Mouse (Mus musculus) CH12.LX (cell line): ENCODE results near the gene Prickle3. TPM values are rescaled to one million over a fixed set of nuclear protein-coding genes. Genes with fewer than 3 reads are reported as not detected.
A peak's percentile ranks its signal among the peaks of the same experiment; 100 is the strongest.

ENCODE experiments used
- DNase-seq: peaks from one replicate; pipeline ENCODE4 v3.0.0-alpha.2; 2013; ENCODE audit errors: extremely low read depth
- H3K27ac ChIP-seq: 2 replicates; pipeline ENCODE4 v1.5.1; 2012; ENCODE audit warnings: low read depth, mild to moderate bottlenecking, control low read depth, moderate library complexity; ENCODE audit not compliant: insufficient read depth
- H3K27me3 ChIP-seq: replicated peaks from 2 replicates; pipeline ENCODE3; 2012; ENCODE audit warnings: inconsistent platforms
- H3K36me3 ChIP-seq, 2 experiments: replicated peaks in 1 of 2; 2 replicates each; pipeline versions ENCODE3 to v1.6.1; 2012; ENCODE audit warnings: inconsistent platforms in 1 of 2, low read length in 1 of 2, mild to moderate bottlenecking in 1 of 2, mixed read lengths in 1 of 2, moderate library complexity in 1 of 2; ENCODE audit not compliant: control insufficient read depth in 1 of 2, insufficient read depth in 1 of 2
- H3K4me1 ChIP-seq, 2 experiments: 2 replicates each; pipeline ENCODE4 v1.6.1; 2012; ENCODE audit warnings: inconsistent platforms in 1 of 2, moderate library complexity in 1 of 2; ENCODE audit not compliant: insufficient read depth in 2 of 2, control insufficient read depth in 1 of 2
- H3K4me2 ChIP-seq: 2 replicates; pipeline ENCODE4 v1.6.1; 2012; ENCODE audit warnings: low read depth, mild to moderate bottlenecking, control low read depth; ENCODE audit not compliant: poor library complexity, insufficient read depth, severe bottlenecking
- H3K4me3 ChIP-seq, 3 experiments: fragments of 150-350 bp in 1 of 3; sonication (generic) in 1 of 3; replicated peaks in 1 of 3; 2 replicates each; pipeline versions ENCODE3 to v1.5.1; 2011 to 2012; ENCODE audit warnings: low read depth in 2 of 3, low read length in 2 of 3, mild to moderate bottlenecking in 2 of 3, moderate library complexity in 2 of 3, control low read depth in 1 of 3, improper control_type of control experiment in 1 of 3, inconsistent platforms in 1 of 3, mixed read lengths in 1 of 3; ENCODE audit not compliant: poor library complexity in 1 of 3
- H3K79me2 ChIP-seq: replicated peaks from 2 replicates; pipeline ENCODE4 v1.6.1; 2012; ENCODE audit warnings: mild to moderate bottlenecking, moderate library complexity; ENCODE audit not compliant: control insufficient read depth, poor library complexity, insufficient read depth, severe bottlenecking; ENCODE audit errors: extremely low read depth
- H3K9ac ChIP-seq: 2 replicates; pipeline ENCODE4 v1.6.1; 2012; ENCODE audit warnings: low read depth, mild to moderate bottlenecking, control low read depth, moderate library complexity; ENCODE audit not compliant: insufficient read depth
- H3K9me3 ChIP-seq: replicated peaks from 2 replicates; pipeline ENCODE3; 2012; ENCODE audit warnings: low read length, inconsistent platforms, mixed read lengths
- BHLHE40 ChIP-seq: IDR thresholded peaks from 2 replicates; pipeline ENCODE4 v1.6.1; 2011; ENCODE audit warnings: mild to moderate bottlenecking, low read depth, low read length, improper control_type of control experiment
- CHD1 ChIP-seq: IDR thresholded peaks from 2 replicates; pipeline ENCODE4 v1.6.1; 2012; ENCODE audit warnings: low read depth, low read length, improper control_type of control experiment, inconsistent platforms
- CHD2 ChIP-seq: IDR thresholded peaks from 2 replicates; pipeline ENCODE4 v1.6.1; 2011; ENCODE audit warnings: low read length, improper control_type of control experiment
- CTCF ChIP-seq, 2 experiments: IDR thresholded peaks in 1 of 2; conservative IDR thresholded peaks in 1 of 2; 2 replicates each; pipeline ENCODE4 v1.5.1; 2011 to 2012; ENCODE audit warnings: low read depth in 2 of 2, low read length in 2 of 2, improper control_type of control experiment in 1 of 2, inconsistent platforms in 1 of 2, mild to moderate bottlenecking in 1 of 2, moderate library complexity in 1 of 2
- ELF1 ChIP-seq: IDR thresholded peaks from 2 replicates; pipeline ENCODE4 v1.6.1; 2014; ENCODE audit warnings: low read depth, mild to moderate bottlenecking, inconsistent platforms, low read length, improper control_type of control experiment
- HCFC1 ChIP-seq: IDR thresholded peaks from 2 replicates; pipeline ENCODE4 v1.6.1; 2012; ENCODE audit warnings: low read depth, mild to moderate bottlenecking, inconsistent platforms, low read length, improper control_type of control experiment
- JUND ChIP-seq: conservative IDR thresholded peaks from 2 replicates; pipeline ENCODE4 v1.6.1; 2011; ENCODE audit warnings: low read depth, low read length, improper control_type of control experiment
- KAT2A ChIP-seq: IDR thresholded peaks from 2 replicates; pipeline ENCODE4 v1.6.1; 2012; ENCODE audit warnings: low read length, improper control_type of control experiment, inconsistent platforms; ENCODE audit not compliant: insufficient replicate concordance
- MAX ChIP-seq: IDR thresholded peaks from 2 replicates; pipeline ENCODE4 v1.6.1; 2011; ENCODE audit warnings: low read length, improper control_type of control experiment
- MAZ ChIP-seq: IDR thresholded peaks from 2 replicates; pipeline ENCODE4 v1.6.1; 2012; ENCODE audit warnings: low read depth, mild to moderate bottlenecking, inconsistent platforms, low read length, improper control_type of control experiment, moderate library complexity
- MXI1 ChIP-seq: IDR thresholded peaks from 2 replicates; pipeline ENCODE4 v1.6.1; 2011; ENCODE audit warnings: mild to moderate bottlenecking, low read depth, low read length, improper control_type of control experiment
- MYC ChIP-seq: IDR thresholded peaks from 2 replicates; pipeline ENCODE4 v1.6.1; 2011; ENCODE audit warnings: low read depth, mild to moderate bottlenecking, improper control_type of control experiment, low read length
- NELFE ChIP-seq: IDR thresholded peaks from 2 replicates; pipeline ENCODE4 v1.6.1; 2011; ENCODE audit warnings: low read depth, low read length, improper control_type of control experiment
- NRF1 ChIP-seq: IDR thresholded peaks from 2 replicates; pipeline ENCODE4 v1.6.1; 2014; ENCODE audit warnings: low read depth, mild to moderate bottlenecking, inconsistent platforms, low read length, improper control_type of control experiment, moderate library complexity
- POLR2A ChIP-seq: IDR thresholded peaks from 2 replicates; pipeline ENCODE4 v1.6.1; 2011; ENCODE audit warnings: low read depth, mild to moderate bottlenecking, improper control_type of control experiment, low read length
- RAD21 ChIP-seq: IDR thresholded peaks from 2 replicates; pipeline ENCODE4 v1.6.1; 2011; ENCODE audit warnings: low read depth, mild to moderate bottlenecking, low read length, improper control_type of control experiment, moderate library complexity
- RCOR1 ChIP-seq: conservative IDR thresholded peaks from 2 replicates; pipeline ENCODE4 v1.6.1; 2012; ENCODE audit warnings: low read depth, mild to moderate bottlenecking, inconsistent platforms, low read length, improper control_type of control experiment
- SIN3A ChIP-seq: IDR thresholded peaks from 2 replicates; pipeline ENCODE4 v1.6.1; 2012; ENCODE audit warnings: low read length, improper control_type of control experiment, inconsistent platforms
- SMC3 ChIP-seq: IDR thresholded peaks from 2 replicates; pipeline ENCODE4 v1.6.1; 2011; ENCODE audit warnings: low read depth, low read length, improper control_type of control experiment
- TBP ChIP-seq: conservative IDR thresholded peaks from 2 replicates; pipeline ENCODE4 v1.6.1; 2011; ENCODE audit warnings: low read depth, low read length, improper control_type of control experiment
- UBTF ChIP-seq: IDR thresholded peaks from 2 replicates; pipeline ENCODE4 v1.6.1; 2012; ENCODE audit warnings: low read depth, mild to moderate bottlenecking, inconsistent platforms, low read length, improper control_type of control experiment, moderate library complexity
- USF1 ChIP-seq: IDR thresholded peaks from 2 replicates; pipeline ENCODE4 v1.6.1; 2014; ENCODE audit warnings: low read depth, mild to moderate bottlenecking, inconsistent platforms, low read length, improper control_type of control experiment
- ZMIZ1 ChIP-seq: IDR thresholded peaks from 2 replicates; pipeline ENCODE4 v1.6.1; 2012; ENCODE audit warnings: low read depth, mild to moderate bottlenecking, inconsistent platforms, low read length, improper control_type of control experiment
- ZNF384 ChIP-seq: IDR thresholded peaks from 2 replicates; pipeline ENCODE4 v1.6.1; 2012; ENCODE audit warnings: low read depth, low read length, improper control_type of control experiment, inconsistent platforms
- dilution Hi-C: fragments of 300-500 bp; cut with MboI; formaldehyde crosslinking; loops from 2 replicates; pipeline ENCODE4 v1.14.3; 2020; ENCODE audit warnings: low sequenced_read_pairs; ENCODE audit not compliant: extremely low pct_unique_long_range_greater_than_20kb, extremely low pct_ligation_motif_present
- in situ Hi-C: fragments of 300-500 bp; cut with MboI; formaldehyde crosslinking; loops from 3 replicates; pipeline ENCODE4 v1.14.3; 2019; ENCODE audit warnings: low sequenced_read_pairs, low pct_ligation_motif_present, low pct_unique_long_range_greater_than_20kb, mixed read lengths
- polyA plus RNA-seq: library from polyadenylated mRNA; unstranded; fragments of >175 nt; gene quantifications from 2 replicates; pipeline ENCODE4 v1.2.1, GENCODE M21; 2012; ENCODE audit warnings: low read depth; ENCODE audit not compliant: insufficient read length
- total RNA-seq, 2 experiments: library from RNA; depleted of rRNA; stranded (reverse); fragments of 300-350 nt in 1 of 2; fragments of >200 nt in 1 of 2; gene quantifications; 2 replicates each; pipeline ENCODE4 v1.2.3; 2012 to 2014

The Prickle3 gene
- total and polyA plus RNA-seq, 3 experiments, result 2.2 to 12.5 (median 4.5) TPM

DNA sequence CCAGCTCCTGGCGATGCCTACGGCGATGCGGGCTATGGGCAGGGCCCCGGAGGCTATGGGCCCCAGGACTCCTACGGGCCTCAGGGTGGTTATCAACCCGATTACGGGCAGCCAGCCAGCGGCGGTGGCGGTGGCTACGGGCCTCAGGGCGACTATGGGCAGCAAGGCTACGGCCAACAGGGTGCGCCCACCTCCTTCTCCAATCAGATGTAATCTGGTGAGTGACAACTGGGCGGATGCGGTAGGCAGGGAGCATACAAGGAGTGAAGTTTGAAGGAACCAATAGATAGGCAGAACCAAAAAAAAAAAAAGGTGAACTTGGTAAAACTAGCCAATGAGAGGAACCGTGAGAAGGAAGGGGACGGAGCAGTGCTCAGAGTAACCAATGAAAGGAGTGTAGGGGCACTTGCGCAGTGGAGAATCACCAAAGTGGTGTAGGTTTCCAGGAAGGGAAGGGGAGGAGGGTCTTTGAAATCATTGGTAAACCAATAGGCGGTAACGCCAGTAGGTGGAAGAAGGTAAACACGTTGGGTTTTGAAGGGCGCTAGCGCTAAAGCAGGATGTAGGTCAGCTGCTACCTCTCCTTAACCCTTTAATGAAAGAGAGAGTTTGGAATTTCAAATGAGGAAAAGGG, 8.3 kb upstream of the Prickle3 start:
- Histone ChIP-seq H3K4me3 (peak overlapping the region; percentile 47 to 70 (median 58)), H3K9ac (peak overlapping the region; percentile 88), H3K4me1 (peaks cover 3 to 15% of the 10 kb centered on the region in 2 experiments; a peak in 3 of 4 replicates), H3K79me2 (no peaks in the 10 kb centered on the region), H3K27ac (peak overlapping the region; percentile 75), H3K9me3 (no peaks in the 10 kb centered on the region), H3K4me2 (peak overlapping the region; percentile 51), H3K36me3 (no peaks in the 10 kb centered on the region), H3K27me3 (no peaks in the 10 kb centered on the region)
- DNase-seq, result peak; percentile 93
- TF ChIP-seq BHLHE40 (no peak), UBTF (peak; percentile 78; the same call in 1 of the 2 replicates), RAD21 (peak; percentile 40), ZNF384 (peak; percentile 100), HCFC1 (peak; percentile 76), JUND (no peak), ZMIZ1 (0 out of 2 replicates have a peak, but pooled peaks have one; percentile 25), MXI1 (no peak; the same call in 1 of the 2 replicates), CHD2 (peak; percentile 95), RCOR1 (no peak), NELFE (peak; percentile 42; the same call in 1 of the 2 replicates), ELF1 (peak; percentile 92), MAX (no peak; the same call in 1 of the 2 replicates), SIN3A (peak; percentile 61; the same call in 1 of the 2 replicates), SMC3 (peak; percentile 50), TBP (peak; percentile 78; the same call in 1 of the 2 replicates), KAT2A (peak; percentile 75; the same call in 1 of the 2 replicates), USF1 (no peak), MAZ (no peak), MYC (peak; percentile 41; the same call in 1 of the 2 replicates), POLR2A (peak; percentile 68), CTCF (conservative IDR thresholded peaks at IDR 0.05 in 1 of 2, IDR thresholded peaks at IDR 0.05 in 1 of 2; ENCODE audit: low read depth in 2 of 2, low read length in 2 of 2) (peak in 1 of 2 experiments; percentile 63; a peak in 2 of 4 replicates), CHD1 (no peak), NRF1 (peak; percentile 91)
- dilution Hi-C loops (no loop called here), in situ Hi-C loops (no loop called here)
